Mouse (Mus musculus) liver, embryonic 16.5 days (tissue): ENCODE data around the gene BC030499. TPM values are rescaled to one million over a fixed set of nuclear protein-coding genes. Genes with fewer than 3 reads are reported as not detected.
"Not testable (repeated sequence)": the region's sequence is repeated elsewhere in the genome, so short reads cannot be mapped to it uniquely, and the experiment has no call there.

Experiments
- ATAC-seq: fragments of 200-750 bp; cut with Nextera tagmentation; 2 replicates; pipeline ENCODE4 v1.8.0; 2017; ENCODE audit warnings: low read depth, mild to moderate bottlenecking, moderate number of reproducible peaks, moderate library complexity
- H3K27ac ChIP-seq: fragments of 300-500 bp; sonication (generic); 2 replicates; pipeline ENCODE4 v1.5.1; 2014; ENCODE audit warnings: mild to moderate bottlenecking, low read length
- H3K27me3 ChIP-seq: fragments of 300-500 bp; sonication (generic); 2 replicates; pipeline ENCODE4 v1.6.1; 2014; ENCODE audit warnings: low read depth, low read length, mixed read lengths; ENCODE audit not compliant: control insufficient read depth, insufficient read depth
- H3K36me3 ChIP-seq: fragments of 300-500 bp; sonication (generic); 2 replicates; pipeline ENCODE4 v1.6.1; 2014; ENCODE audit warnings: mild to moderate bottlenecking; ENCODE audit not compliant: control insufficient read depth, insufficient read depth
- H3K4me1 ChIP-seq: fragments of 300-500 bp; sonication (generic); 2 replicates; pipeline ENCODE4 v1.6.1; 2014; ENCODE audit warnings: low read depth, low read length, mixed read lengths; ENCODE audit not compliant: control insufficient read depth
- H3K4me2 ChIP-seq: fragments of 300-500 bp; sonication (generic); 2 replicates; pipeline ENCODE4 v1.6.1; 2014; ENCODE audit warnings: low read depth, low read length, mixed read lengths
- H3K4me3 ChIP-seq: fragments of 300-500 bp; sonication (generic); 2 replicates; pipeline ENCODE4 v1.5.1; 2014; ENCODE audit warnings: low read depth, mild to moderate bottlenecking, low read length
- H3K9ac ChIP-seq: fragments of 300-500 bp; sonication (generic); 2 replicates; pipeline ENCODE4 v1.6.1; 2014; ENCODE audit warnings: low read depth, low read length
- H3K9me3 ChIP-seq: fragments of 300-500 bp; sonication (generic); replicated peaks from 2 replicates; pipeline ENCODE4 v1.6.1; 2016; ENCODE audit warnings: low read length; ENCODE audit not compliant: control insufficient read depth
- WGBS: fragments of 180-500 bp; shearing (Covaris S2); extraction: QIAGEN DNeasy Blood & Tissue Kit; methylation state at CpG from one replicate; pipeline ENCODE4 v1.1.7; 2014; ENCODE audit not compliant: insufficient replicate concordance; 5-methylcytosine and 5-hydroxymethylcytosine counted together
- polyA plus RNA-seq: library from polyadenylated mRNA; unstranded; fragments of >200 nt; fragmentation: Nextera tagmentation; extraction: Ambion mirVana; gene quantifications from 2 replicates; pipeline ENCODE4 v1.2.1, GENCODE M21; 2015

BC030499 gene
- polyA plus RNA-seq, 1 experiment from 2014 or later = 0.13 TPM

- Histone ChIP-seq H3K4me2 (peak within 1 kb of the TSS; percentile 95), H3K9ac (peak within 1 kb of the TSS; percentile 89), H3K4me1 (peaks cover 11% of the 10 kb centered on the region), H3K4me3 (peak within 1 kb of the TSS; percentile 91), H3K27ac (peak within 1 kb of the TSS; percentile 84), H3K9me3 (no peaks in the 10 kb centered on the region), H3K36me3 (peaks cover 19% of the 10 kb centered on the region), H3K27me3 (peaks cover 7% of the 10 kb centered on the region)
- WGBS = under 1% methylated on average over 98 of the region's 115 CpGs
- peak; percentile 98 for ATAC-seq
These were observed 29.0 kb upstream of the BC030499 start, which contains the start of gene 2610507B11Rik for GRCm38 (mm10) chr11:78261380-78262352. 2610507B11Rik (plus strand) TSS chr11:78261752.

GRCm38 (mm10) chr11:78262550-78262949, 28.1 kb upstream of the BC030499 start:
- Histone ChIP-seq H3K4me3 (peak overlapping the region; percentile 91), H3K9ac (0 out of 2 replicates have a peak overlapping the region, but pooled peaks have one; percentile 3), H3K9me3 (no peaks in the 10 kb centered on the region), H3K27ac (peak overlapping the region; percentile 45), H3K4me1 (peaks cover 11% of the 10 kb centered on the region), H3K4me2 (peak overlapping the region; percentile 95), H3K36me3 (peaks cover 23% of the 10 kb centered on the region), H3K27me3 (peaks cover 7% of the 10 kb centered on the region)
- ATAC-seq = no peak
- WGBS = 3% methylated on average over 8 of the region's 8 CpGs

- no peak for ATAC-seq
- Histone ChIP-seq H3K4me3 (no peak overlapping the region), H3K4me2 (no peak overlapping the region), H3K9me3 (no peaks in the 10 kb centered on the region), H3K27me3 (no peaks in the 10 kb centered on the region), H3K4me1 (peaks cover 11% of the 10 kb centered on the region), H3K9ac (no peak overlapping the region), H3K27ac (no peak overlapping the region), H3K36me3 (peaks cover 44% of the 10 kb centered on the region)
- 88% methylated on average over 6 of the region's 6 CpGs for whole genome bisulfite sequencing
These were observed 25.1 kb upstream of the BC030499 start for GRCm38 (mm10) chr11:78265571-78265970.

- ATAC-seq = no peak
- Histone ChIP-seq H3K9me3 (no peaks in the 10 kb centered on the region), H3K4me1 (no peaks in the 10 kb centered on the region), H3K27ac (no peak overlapping the region), H3K36me3 (peaks cover 55% of the 10 kb centered on the region), H3K9ac (no peak overlapping the region), H3K4me2 (no peak overlapping the region), H3K4me3 (no peak overlapping the region), H3K27me3 (no peaks in the 10 kb centered on the region)
- WGBS = 90% methylated on average over 13 of the region's 13 CpGs
These were observed 18.7 kb upstream of the BC030499 start for GRCm38 (mm10) chr11:78271986-78272385.

- H3K27me3 ChIP-seq = no peaks in the 10 kb centered on the region
- no peak overlapping the region for H3K4me3 ChIP-seq
- no peak overlapping the region for H3K4me2 ChIP-seq
- ATAC-seq = no peak
- peaks cover 50% of the 10 kb centered on the region for H3K36me3 ChIP-seq
- H3K9me3 ChIP-seq = no peaks in the 10 kb centered on the region
- WGBS = 97% methylated on average over 1 of the region's 1 CpGs
- no peak overlapping the region for H3K9ac ChIP-seq
- H3K27ac ChIP-seq = no peak overlapping the region
- H3K4me1 ChIP-seq = no peaks in the 10 kb centered on the region
These were observed 15.0 kb upstream of the BC030499 start for GRCm38 (mm10) chr11:78275596-78275995.

- not testable (repeated sequence) for H3K27me3 ChIP-seq, H3K9ac ChIP-seq, ATAC-seq, H3K9me3 ChIP-seq, H3K27ac ChIP-seq, H3K4me3 ChIP-seq, H3K4me1 ChIP-seq, H3K4me2 ChIP-seq
- H3K36me3 ChIP-seq = peaks cover 54% of the 10 kb centered on the region
- 84% methylated on average over 4 of the region's 4 CpGs for WGBS
These were observed 14.5 kb upstream of the BC030499 start for GRCm38 (mm10) chr11:78276169-78276568.

GRCm38 (mm10) chr11:78278853-78279252, 11.8 kb upstream of the BC030499 start:
- H3K27ac ChIP-seq = no peak overlapping the region
- peaks cover 53% of the 10 kb centered on the region for H3K36me3 ChIP-seq
- no peak overlapping the region for H3K4me2 ChIP-seq
- H3K4me1 ChIP-seq = no peaks in the 10 kb centered on the region
- no peak overlapping the region for H3K4me3 ChIP-seq
- ATAC-seq = no peak
- no peaks in the 10 kb centered on the region for H3K27me3 ChIP-seq
- 77% methylated on average over 7 of the region's 7 CpGs for WGBS
- no peaks in the 10 kb centered on the region for H3K9me3 ChIP-seq
- no peak overlapping the region for H3K9ac ChIP-seq

GRCm38 (mm10) chr11:78279586-78279985, 11.1 kb upstream of the BC030499 start:
- Histone ChIP-seq H3K9me3 (no peaks in the 10 kb centered on the region), H3K9ac (no peak overlapping the region), H3K4me2 (no peak overlapping the region), H3K27me3 (no peaks in the 10 kb centered on the region), H3K4me3 (no peak overlapping the region), H3K36me3 (peaks cover 55% of the 10 kb centered on the region), H3K4me1 (no peaks in the 10 kb centered on the region), H3K27ac (no peak overlapping the region)
- no peak for ATAC-seq
- 87% methylated on average over 4 of the region's 4 CpGs for WGBS

GRCm38 (mm10) chr11:78289146-78289763, 1.4 kb upstream of the BC030499 start:
- Histone ChIP-seq H3K27ac (no peak overlapping the region), H3K4me3 (no peak overlapping the region), H3K9ac (no peak overlapping the region), H3K36me3 (peaks cover 39% of the 10 kb centered on the region), H3K9me3 (no peaks in the 10 kb centered on the region), H3K27me3 (no peaks in the 10 kb centered on the region), H3K4me2 (no peak overlapping the region), H3K4me1 (no peaks in the 10 kb centered on the region)
- WGBS = 74% methylated on average over 7 of the region's 7 CpGs
- ATAC-seq = no peak
